Mouse (Mus musculus) myocyte (in vitro differentiated cells): ENCODE results near the gene Kcnc3.

ENCODE experiments used
- E2F4 ChIP-seq: IDR thresholded peaks from one replicate; pipeline ENCODE4 v1.6.1; 2011; ENCODE audit warnings: mild to moderate bottlenecking, control low read depth, moderate library complexity; ENCODE audit not compliant: insufficient read depth
- MAX ChIP-seq: IDR thresholded peaks from one replicate; pipeline ENCODE4 v1.6.1; 2011; ENCODE audit warnings: low read depth, mild to moderate bottlenecking, control low read depth
- MYOD1 ChIP-seq, 3 experiments: IDR thresholded peaks; one replicate each; pipeline ENCODE4 v1.6.1; 2011; ENCODE audit warnings: control low read depth in 2 of 3, low read depth in 2 of 3, mild to moderate bottlenecking in 2 of 3, moderate library complexity in 1 of 3; ENCODE audit not compliant: insufficient read length in 2 of 3, control insufficient read depth in 1 of 3
- MYOG ChIP-seq, 3 experiments: IDR thresholded peaks; one replicate each; pipeline ENCODE4 v1.6.1; 2011; ENCODE audit warnings: control low read depth in 2 of 3, low read depth in 2 of 3, mild to moderate bottlenecking in 2 of 3; ENCODE audit not compliant: insufficient read length in 2 of 3, control insufficient read depth in 1 of 3, insufficient read depth in 1 of 3
- POLR2A ChIP-seq: IDR thresholded peaks from one replicate; pipeline ENCODE4 v1.6.1; 2011; ENCODE audit warnings: low read depth, mild to moderate bottlenecking, control low read depth, moderate library complexity; ENCODE audit not compliant: insufficient read length
- POLR2AphosphoS2 ChIP-seq: IDR thresholded peaks from one replicate; pipeline ENCODE4 v1.6.1; 2011; ENCODE audit warnings: low read depth, control low read depth; ENCODE audit not compliant: insufficient read length
- REST ChIP-seq: IDR thresholded peaks from one replicate; pipeline ENCODE4 v1.6.1; 2011; ENCODE audit warnings: mild to moderate bottlenecking, control low read depth, moderate library complexity; ENCODE audit not compliant: insufficient read depth, insufficient read length
- SRF ChIP-seq: IDR thresholded peaks from one replicate; pipeline ENCODE4 v1.6.1; 2011; ENCODE audit warnings: low read depth; ENCODE audit not compliant: control insufficient read depth, insufficient read length
- TCF12 ChIP-seq: IDR thresholded peaks from one replicate; pipeline ENCODE4 v1.6.1; 2011; ENCODE audit warnings: mild to moderate bottlenecking, control low read depth; ENCODE audit not compliant: poor library complexity, insufficient read depth, severe bottlenecking
- TCF3 ChIP-seq: IDR thresholded peaks from one replicate; pipeline ENCODE4 v1.6.1; 2011; ENCODE audit warnings: low read depth, control low read depth; ENCODE audit not compliant: insufficient read length

- no peak for TF ChIP-seq MYOG (IDR thresholded peaks at IDR 0.05; ENCODE audit: control insufficient read depth in 1 of 3, insufficient read depth in 1 of 3, insufficient read length in 2 of 3, low read depth in 2 of 3)
- no peak for TF ChIP-seq POLR2AphosphoS2
- no peak for TF ChIP-seq POLR2A
- no peak for TF ChIP-seq MAX
- TF ChIP-seq E2F4 = no peak
- no peak for TF ChIP-seq SRF
- no peak for TF ChIP-seq TCF3
- no peak for TF ChIP-seq REST
- no peak for TF ChIP-seq TCF12
- no peak for TF ChIP-seq MYOD1 (IDR thresholded peaks at IDR 0.05; ENCODE audit: control insufficient read depth in 1 of 3, insufficient read length in 2 of 3, low read depth in 2 of 3)
These were observed 15.9 kb downstream of the Kcnc3 start for GRCm38 (mm10) chr7:44606171-44606901.
